Mouse (Mus musculus) adrenal gland, postnatal 25 days (tissue): ENCODE measurements around the gene Uqcrq. TPM values are rescaled to one million over a fixed set of nuclear protein-coding genes. Genes with fewer than 3 reads are reported as not detected.

Experiments used
- DNase-seq: peaks from one replicate; pipeline ENCODE4 v3.0.0; 2021; ENCODE audit warnings: mixed read lengths
- microRNA-seq, 2 experiments: library from miRNA; unstranded; fragments of <30 nt; microRNA quantifications; one replicate each; pipeline ENCODE4 v1.2.0; 2021
- total RNA-seq: library from RNA; stranded (reverse); gene quantifications from 2 replicates; pipeline ENCODE4 v1.2.3, GENCODE M21; 2021

Gene Uqcrq
- total RNA-seq, 1 experiment from 2014 or later = 989 TPM

- DNase-seq = no peak
Observed at GRCm38 (mm10) chr11:53413871-53414270, 16.8 kb downstream of the Uqcrq start.

GRCm38 (mm10) chr11:53411738-53412137 lies 18.9 kb downstream of the Uqcrq start:
- no peak for DNase-seq

- no peak for DNase-seq
Observed at GRCm38 (mm10) chr11:53403638-53404037, 27.0 kb downstream of the Uqcrq start.

GRCm38 (mm10) chr11:53393856-53394255 lies 36.8 kb downstream of the Uqcrq start:
- no peak for DNase-seq

GRCm38 (mm10) chr11:53383758-53384428 lies 46.7 kb downstream of the Uqcrq start:
- DNase-seq = no peak

- DNase-seq = no peak
Observed at GRCm38 (mm10) chr11:53378918-53379317, 51.7 kb downstream of the Uqcrq start.

Small RNA genes lying within 50 kb of the gene (microRNA-seq; reads per million reads assigned to microRNA genes)
- gene Mir6920 = 0 reads per million in 2 experiments

Other genes starting within 250 kb of the Uqcrq start
- 179 and 185 TPM in 2 replicates for gene Hspa4, start 130.4 kb downstream of the Uqcrq start, total RNA-seq
- 12.7 and 14.2 TPM in 2 replicates for gene Zcchc10, start 106.2 kb downstream of the Uqcrq start, total RNA-seq
- 156 and 173 TPM in 2 replicates for gene Aff4, start 80.0 kb downstream of the Uqcrq start, total RNA-seq
- gene Leap2, start 7.7 kb downstream of the Uqcrq start, total RNA-seq = not detected in 2 replicates
- gene Gdf9, start 192 bp upstream of the Uqcrq start, total RNA-seq = 1.4 and 2.2 TPM in 2 replicates
- gene Gm10447, start 26.3 kb upstream of the Uqcrq start, total RNA-seq = 0.30 TPM in 1 of 2 replicates, not detected in the other
- gene Shroom1, start 26.4 kb upstream of the Uqcrq start, total RNA-seq = 3.4 and 4.6 TPM in 2 replicates
- not detected in 2 replicates for gene Gm9837, start 39.6 kb upstream of the Uqcrq start, total RNA-seq
- gene Gm9945, start 49.3 kb upstream of the Uqcrq start, total RNA-seq = not detected in 2 replicates
- 0.30 and 0.33 TPM in 2 replicates for gene Sowaha, start 49.4 kb upstream of the Uqcrq start, total RNA-seq
- 44.5 and 44.6 TPM in 2 replicates for gene Sept8, start 88.4 kb upstream of the Uqcrq start, total RNA-seq
- gene Kif3a, start 136.5 kb upstream of the Uqcrq start, total RNA-seq = 27.0 and 31.9 TPM in 2 replicates
- not detected in 2 replicates for gene Il4, start 187.8 kb upstream of the Uqcrq start, total RNA-seq
- not detected in 2 replicates for gene Il13, start 203.9 kb upstream of the Uqcrq start, total RNA-seq